In the genomic region with DNA sequence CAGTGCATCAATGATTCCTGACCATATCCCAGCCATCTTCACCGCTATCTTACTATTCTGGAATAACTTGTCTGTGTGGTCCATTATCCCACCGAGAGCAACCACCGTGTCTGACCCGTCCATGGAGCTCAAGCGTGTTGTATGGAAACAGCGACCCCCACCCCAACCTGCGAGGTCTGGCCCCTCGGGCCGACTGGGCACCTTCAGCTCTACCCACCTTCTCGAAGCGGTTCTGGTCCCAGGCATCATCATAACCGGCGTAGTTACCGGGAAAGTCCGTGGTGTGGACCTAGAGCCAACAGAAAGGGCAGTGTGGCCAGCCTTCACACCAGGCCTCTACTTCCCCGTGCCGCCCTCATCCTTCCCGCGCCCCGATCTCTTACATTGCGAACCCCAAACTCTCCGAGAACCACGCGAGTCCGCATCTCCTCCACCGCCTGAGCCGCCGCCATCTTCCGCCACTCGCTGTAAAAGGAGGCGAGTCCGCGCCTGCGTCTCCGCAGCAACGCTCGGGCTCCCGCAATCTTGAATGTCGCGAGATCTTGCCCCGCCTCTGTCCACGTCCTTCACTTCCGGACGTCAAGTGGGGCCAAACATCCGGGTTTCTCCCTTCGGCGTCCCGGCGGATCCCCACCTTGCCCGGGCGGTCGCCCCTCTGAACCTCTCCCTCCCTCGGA, we compare ENCODE assay signal across 8 mouse cellular contexts. TPM values are rescaled to one million over a fixed set of nuclear protein-coding genes. Genes with fewer than 3 reads are reported as not detected.
DNase-seq lines count a peak whose midpoint lies in the region; ATAC-seq and TF ChIP-seq lines count a peak whose summit lies in the region.

Gene Polr1c, minus strand, starts transcription at position 543 of the 677 bp plus-strand sequence.
Gene Yipf3, plus strand, starts transcription at position 569 of the 677 bp plus-strand sequence.

- H3K9me3 ChIP-seq in G1E (replicated peaks), result no peaks in the 10 kb centered on the region
- H3K9me3 ChIP-seq in forebrain, postnatal 0 days (ENCODE audit: low read length), result no peaks in the 10 kb centered on the region
- no peaks in the 10 kb centered on the region for H3K9me3 ChIP-seq in lung, embryonic 15.5 days

- peak within 1 kb of the TSS; percentile 86 for H3K4me3 ChIP-seq in G1E (ENCODE audit: low read depth, low read length)
- peak within 1 kb of the TSS; percentile 99 for H3K4me3 ChIP-seq in forebrain, postnatal 0 days (ENCODE audit: low read depth, low read length)
- H3K4me3 ChIP-seq in lung, embryonic 15.5 days, result peak within 1 kb of the TSS; percentile 87

- 2% methylated on average over 53 of the region's 53 CpGs for WGBS in forebrain, postnatal 0 days
- WGBS in lung, embryonic 15.5 days, result under 1% methylated on average over 53 of the region's 53 CpGs

- no peaks in the 10 kb centered on the region for H3K27me3 ChIP-seq in G1E (ENCODE audit: insufficient read depth, low read length)
- H3K27me3 ChIP-seq in forebrain, postnatal 0 days (ENCODE audit: insufficient read depth, low read length), result no peaks in the 10 kb centered on the region
- H3K27me3 ChIP-seq in lung, embryonic 15.5 days, result no peaks in the 10 kb centered on the region

- DNase-seq in G1E (ENCODE audit: low spot score), result peak; percentile 91
- DNase-seq in cerebellum, adult 18-20 months, result peak; percentile 94 to 96
- peak; percentile 96 for DNase-seq in forebrain, postnatal 0 days
- DNase-seq in heart, postnatal 4 days, result peak; percentile 96
- peak; percentile 94 to 95 for DNase-seq in layer of hippocampus, adult 8-10 months (ENCODE audit: low spot score in 2 of 2)
- peak; percentile 92 for DNase-seq in ovary, adult 18-20 months (ENCODE audit: low spot score)
- DNase-seq in thymus, postnatal 0 days (ENCODE audit: low spot score), result peak; percentile 94

- TF ChIP-seq CTCF in G1E (IDR thresholded peaks at IDR 0.05; ENCODE audit: low read depth, low read length), result no peak
- no peak for TF ChIP-seq CTCF in forebrain, postnatal 0 days (IDR thresholded peaks at IDR 0.05; ENCODE audit: low read depth)

- H3K27ac ChIP-seq in forebrain, postnatal 0 days (ENCODE audit: low read depth, low read length), result peak within 1 kb of the TSS; percentile 85
- H3K27ac ChIP-seq in lung, embryonic 15.5 days, result peak within 1 kb of the TSS; percentile 81

- ATAC-seq in G1E (ENCODE audit: extremely low read depth, insufficient number of reproducible peaks, low FRiP score, poor library complexity, severe bottlenecking), result peak; percentile 79
- ATAC-seq in forebrain, postnatal 0 days, result peak; percentile 97
- ATAC-seq in lung, embryonic 15.5 days (ENCODE audit: borderline replicate concordance, extremely low read depth, low FRiP score, low TSS enrichment), result peak; percentile 85

- H3K9ac ChIP-seq in forebrain, postnatal 0 days, result peak within 1 kb of the TSS; percentile 97
- H3K9ac ChIP-seq in lung, embryonic 15.5 days, result peak within 1 kb of the TSS; percentile 99

- H3K4me1 ChIP-seq in G1E (ENCODE audit: insufficient read depth, low read depth, low read length), result peaks cover 70% of the 10 kb centered on the region
- H3K4me1 ChIP-seq in forebrain, postnatal 0 days (ENCODE audit: insufficient read depth), result peaks cover 15% of the 10 kb centered on the region
- H3K4me1 ChIP-seq in lung, embryonic 15.5 days, result peaks cover 33% of the 10 kb centered on the region

- H3K36me3 ChIP-seq in G1E (replicated peaks), result peaks cover 85% of the 10 kb centered on the region
- H3K36me3 ChIP-seq in forebrain, postnatal 0 days (ENCODE audit: insufficient read depth), result peaks cover 59% of the 10 kb centered on the region
- peaks cover 66% of the 10 kb centered on the region for H3K36me3 ChIP-seq in lung, embryonic 15.5 days

- H3K4me2 ChIP-seq in forebrain, postnatal 0 days (ENCODE audit: low read depth), result peak within 1 kb of the TSS; percentile 90
- H3K4me2 ChIP-seq in lung, embryonic 15.5 days, result peak within 1 kb of the TSS; percentile 89

RNA-seq across cellular contexts. Expression of gene Polr1c, which starts in this region (rescaled TPM):
- total RNA-seq in G1E (2014; fragmentation: Nextera tagmentation) (56.4 and 76.2 TPM in 2 replicates), G1E (2017) (64.1 and 71.0 TPM in 2 replicates)
- polyA plus RNA-seq in G1E (2012), result 17.7 and 26.6 TPM in 2 replicates
- 51.1 and 82.9 TPM in 2 replicates for total RNA-seq in forebrain, postnatal 0 days (2014; rRNA removed)
- 57.6 and 59.6 TPM in 2 replicates for polyA plus RNA-seq in forebrain, postnatal 0 days (2015; fragmentation: Nextera tagmentation; extraction: Ambion mirVana)
- 10 to 100 TPM; 26.2 to 30.5 TPM for total RNA-seq in heart, postnatal 4 days (2021)
- 10 to 100 TPM; 35.5 to 42.5 (median 39.4) TPM for total RNA-seq in layer of hippocampus, adult 8-10 months (2022)
- polyA plus RNA-seq in lung, embryonic 15.5 days (2015; fragmentation: Nextera tagmentation; extraction: Ambion mirVana), result 84.6 and 92.4 TPM in 2 replicates
- 69.4 and 71.2 TPM in 2 replicates for polyA plus RNA-seq in thymus, postnatal 0 days (2015; fragmentation: Nextera tagmentation; extraction: Ambion mirVana)

RNA-seq across cellular contexts. Expression of gene Yipf3, which starts in this region (rescaled TPM):
- total RNA-seq in G1E (2014; fragmentation: Nextera tagmentation) (31.3 and 32.5 TPM in 2 replicates), G1E (2017) (28.1 and 40.0 TPM in 2 replicates)
- 72.2 and 72.4 TPM in 2 replicates for polyA plus RNA-seq in G1E (2012)
- 15.8 and 16.1 TPM in 2 replicates for total RNA-seq in forebrain, postnatal 0 days (2014; rRNA removed)
- 64.8 and 74.2 TPM in 2 replicates for polyA plus RNA-seq in forebrain, postnatal 0 days (2015; fragmentation: Nextera tagmentation; extraction: Ambion mirVana)
- 10 to 100 TPM; 64.6 TPM for total RNA-seq in heart, postnatal 4 days (2021)
- total RNA-seq in layer of hippocampus, adult 8-10 months (2022), result 10 to 100 TPM; 78.5 to 96.9 (median 84.1) TPM
- polyA plus RNA-seq in lung, embryonic 15.5 days (2015; fragmentation: Nextera tagmentation; extraction: Ambion mirVana), result 102 and 118 TPM in 2 replicates
- polyA plus RNA-seq in thymus, postnatal 0 days (2015; fragmentation: Nextera tagmentation; extraction: Ambion mirVana), result 119 and 124 TPM in 2 replicates

Comparison
In these comparisons a context has a peak if more than half of its experiments do, and no peak if none do; other contexts are left out.
1. Peak in every context shown above with its lines: DNase-seq, ATAC-seq, H3K4me3 ChIP-seq and H3K27ac ChIP-seq.